In the genomic region with DNA sequence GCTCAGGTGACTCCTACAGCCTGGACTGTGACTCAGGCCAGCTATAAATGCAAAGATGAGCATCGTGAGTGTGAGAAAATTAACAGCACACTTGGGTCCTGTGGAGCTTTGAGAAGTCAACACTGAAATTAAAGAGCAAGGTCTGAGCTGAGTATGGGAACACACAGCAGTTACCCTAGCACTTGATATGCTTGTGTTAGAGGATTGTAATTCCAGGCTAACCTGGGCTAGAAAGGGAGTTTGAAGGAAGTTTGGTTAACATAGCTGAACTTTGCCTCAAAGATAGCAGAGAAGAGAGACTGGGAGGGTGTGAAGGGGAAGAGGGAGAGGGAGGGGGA, we compare ENCODE assay signal across 21 mouse cellular contexts.
DNase-seq lines count a peak whose midpoint lies in the region; ATAC-seq lines count a peak whose summit lies in the region.
"Had no signal": no experiment of that assay in that cellular context is flagged by ENCODE, and none has a peak within 500 bp of the region (broad histone marks: within the 10 kb centered on the region; RNA-seq: fewer than 3 reads in every experiment).

No protein-coding gene starts in this region.

- no peaks in the 10 kb centered on the region for H3K9me3 ChIP-seq in forebrain, embryonic 12.5 days
- H3K9me3 ChIP-seq in forebrain, embryonic 11.5 days (ENCODE audit: control insufficient read depth, low read length) = no peaks in the 10 kb centered on the region
- H3K9me3 ChIP-seq in midbrain, embryonic 12.5 days = no peaks in the 10 kb centered on the region
- no peaks in the 10 kb centered on the region for H3K9me3 ChIP-seq in midbrain, embryonic 10.5 days (replicated peaks)
- no peaks in the 10 kb centered on the region for H3K9me3 ChIP-seq in hindbrain, embryonic 13.5 days
- H3K9me3 ChIP-seq in neural tube, embryonic 14.5 days (ENCODE audit: control insufficient read depth, low read length) = no peaks in the 10 kb centered on the region
- H3K9me3 ChIP-seq: heart, embryonic 13.5 days had no signal

- H3K9ac ChIP-seq in forebrain, embryonic 12.5 days = no peak overlapping the region
- no peak overlapping the region for H3K9ac ChIP-seq in forebrain, embryonic 11.5 days (ENCODE audit: low read length)
- no peak overlapping the region for H3K9ac ChIP-seq in midbrain, embryonic 12.5 days (replicated peaks)
- H3K9ac ChIP-seq in hindbrain, embryonic 13.5 days = no peak overlapping the region
- H3K9ac ChIP-seq in neural tube, embryonic 14.5 days (replicated peaks; ENCODE audit: low read depth, low read length) = no peak overlapping the region
- H3K9ac ChIP-seq: heart, embryonic 13.5 days had no signal

- intact Hi-C loops in gastrocnemius, postnatal 14 days (cut with DNase I; ENCODE audit: low total_unique reads) = no loop called here

- no peak for DNase-seq in forebrain, embryonic 11.5 days (ENCODE audit: low spot score)
- DNase-seq in midbrain, embryonic 10.5 days (ENCODE audit: low spot score) = no peak
- DNase-seq in left cerebral cortex, adult 9 months (ENCODE audit: low spot score in 2 of 2) = no peak
- no peak for DNase-seq in gastrocnemius, postnatal 14 days
- DNase-seq: adrenal gland, postnatal 14 days; cerebellum, adult 2 months; cerebellum, postnatal 25 days; gastrocnemius, postnatal 36 days; heart, adult 2 months; heart, postnatal 14 days; kidney, adult 2 months; lung, postnatal 4 days; thymus, postnatal 25 days had no signal

- 0 out of 2 replicates have a peak overlapping the region, but pooled peaks have one; percentile 42 for H3K27ac ChIP-seq in forebrain, embryonic 12.5 days
- no peak overlapping the region for H3K27ac ChIP-seq in forebrain, embryonic 11.5 days (ENCODE audit: low read depth, low read length)
- H3K27ac ChIP-seq in midbrain, embryonic 12.5 days (replicated peaks) = no peak overlapping the region
- H3K27ac ChIP-seq in midbrain, embryonic 10.5 days (replicated peaks) = no peak overlapping the region; the same call in 1 of the 2 replicates
- H3K27ac ChIP-seq in hindbrain, embryonic 13.5 days = peak overlapping the region; percentile 71; the same call in 1 of the 2 replicates
- H3K27ac ChIP-seq in neural tube, embryonic 14.5 days (ENCODE audit: low read depth, low read length) = peak overlapping the region; percentile 69
- H3K27ac ChIP-seq: heart, adult 2 months; heart, embryonic 13.5 days; kidney, postnatal 0 days had no signal

- H3K36me3 ChIP-seq in forebrain, embryonic 12.5 days (replicated peaks) = no peaks in the 10 kb centered on the region
- H3K36me3 ChIP-seq in forebrain, embryonic 11.5 days (ENCODE audit: control insufficient read depth, insufficient read depth, low read length) = no peaks in the 10 kb centered on the region
- H3K36me3 ChIP-seq in midbrain, embryonic 12.5 days = no peaks in the 10 kb centered on the region
- H3K36me3 ChIP-seq in midbrain, embryonic 10.5 days = no peaks in the 10 kb centered on the region
- H3K36me3 ChIP-seq in hindbrain, embryonic 13.5 days = no peaks in the 10 kb centered on the region
- no peaks in the 10 kb centered on the region for H3K36me3 ChIP-seq in neural tube, embryonic 14.5 days (ENCODE audit: control insufficient read depth, insufficient read depth, low read length)
- H3K36me3 ChIP-seq: heart, embryonic 13.5 days had no signal

- 50% methylated on average over 1 of the region's 1 CpGs for WGBS in forebrain, embryonic 12.5 days
- 59% methylated on average over 1 of the region's 1 CpGs for WGBS in forebrain, embryonic 11.5 days
- 45% methylated on average over 1 of the region's 1 CpGs for WGBS in midbrain, embryonic 12.5 days
- WGBS in midbrain, embryonic 10.5 days = 51% methylated on average over 1 of the region's 1 CpGs
- 28% methylated on average over 1 of the region's 1 CpGs for WGBS in hindbrain, embryonic 13.5 days
- WGBS in neural tube, embryonic 14.5 days = 17% methylated on average over 1 of the region's 1 CpGs

- no peak overlapping the region for H3K4me3 ChIP-seq in forebrain, embryonic 12.5 days (replicated peaks)
- no peak overlapping the region for H3K4me3 ChIP-seq in forebrain, embryonic 11.5 days (ENCODE audit: low read depth, low read length)
- no peak overlapping the region for H3K4me3 ChIP-seq in midbrain, embryonic 12.5 days
- H3K4me3 ChIP-seq in midbrain, embryonic 10.5 days = no peak overlapping the region
- H3K4me3 ChIP-seq in hindbrain, embryonic 13.5 days = no peak overlapping the region
- no peak overlapping the region for H3K4me3 ChIP-seq in neural tube, embryonic 14.5 days (ENCODE audit: low read depth, low read length)
- H3K4me3 ChIP-seq: heart, adult 2 months; heart, embryonic 13.5 days; myocyte had no signal

- peaks cover 5% of the 10 kb centered on the region; the same call in 1 of the 2 replicates for H3K4me1 ChIP-seq in forebrain, embryonic 12.5 days
- no peaks in the 10 kb centered on the region for H3K4me1 ChIP-seq in forebrain, embryonic 11.5 days (replicated peaks; ENCODE audit: control insufficient read depth, insufficient read depth, low read length)
- H3K4me1 ChIP-seq in midbrain, embryonic 12.5 days = no peaks in the 10 kb centered on the region
- H3K4me1 ChIP-seq in midbrain, embryonic 10.5 days = no peaks in the 10 kb centered on the region
- H3K4me1 ChIP-seq in hindbrain, embryonic 13.5 days (replicated peaks) = peaks cover 6% of the 10 kb centered on the region
- no peaks in the 10 kb centered on the region for H3K4me1 ChIP-seq in neural tube, embryonic 14.5 days (ENCODE audit: control insufficient read depth, insufficient read depth, low read length)

- no peak for ATAC-seq in forebrain, embryonic 12.5 days (ENCODE audit: low FRiP score)
- ATAC-seq in forebrain, embryonic 11.5 days (replicated peaks; ENCODE audit: low FRiP score) = no peak; the same call in 1 of the 2 replicates
- ATAC-seq in midbrain, embryonic 12.5 days (ENCODE audit: low FRiP score, low read depth) = peak; percentile 30; the same call in 1 of the 2 replicates
- no peak; the same call in 1 of the 2 replicates for ATAC-seq in hindbrain, embryonic 13.5 days (ENCODE audit: low FRiP score)
- no peak; the same call in 1 of the 2 replicates for ATAC-seq in neural tube, embryonic 14.5 days (ENCODE audit: low read depth)
- ATAC-seq: CD4-positive, CD25-positive, alpha-beta regulatory T cell, adult 4 months had no signal

- H3K4me2 ChIP-seq in forebrain, embryonic 12.5 days = no peak overlapping the region
- no peak overlapping the region for H3K4me2 ChIP-seq in forebrain, embryonic 11.5 days (ENCODE audit: low read depth, low read length, severe bottlenecking)
- no peak overlapping the region for H3K4me2 ChIP-seq in midbrain, embryonic 12.5 days (replicated peaks)
- H3K4me2 ChIP-seq in hindbrain, embryonic 13.5 days = peak overlapping the region; percentile 26
- peak overlapping the region; percentile 23; the same call in 1 of the 2 replicates for H3K4me2 ChIP-seq in neural tube, embryonic 14.5 days (ENCODE audit: low read depth, low read length)
- H3K4me2 ChIP-seq: heart, embryonic 13.5 days had no signal

- no peaks in the 10 kb centered on the region for H3K27me3 ChIP-seq in forebrain, embryonic 12.5 days
- no peaks in the 10 kb centered on the region for H3K27me3 ChIP-seq in forebrain, embryonic 11.5 days (ENCODE audit: control insufficient read depth, insufficient read depth, low read length)
- H3K27me3 ChIP-seq in midbrain, embryonic 12.5 days = no peaks in the 10 kb centered on the region
- H3K27me3 ChIP-seq in midbrain, embryonic 10.5 days (ENCODE audit: low read depth, poor library complexity, severe bottlenecking) = no peaks in the 10 kb centered on the region
- no peaks in the 10 kb centered on the region for H3K27me3 ChIP-seq in hindbrain, embryonic 13.5 days
- H3K27me3 ChIP-seq in neural tube, embryonic 14.5 days (ENCODE audit: control insufficient read depth, insufficient read depth, low read length) = no peaks in the 10 kb centered on the region
- H3K27me3 ChIP-seq: heart, embryonic 13.5 days had no signal

Comparison
In these comparisons a context has a peak if more than half of its experiments do, and no peak if none do; other contexts are left out.
1. H3K27ac ChIP-seq: peak in forebrain, embryonic 12.5 days (single experiment), hindbrain, embryonic 13.5 days (single experiment) and neural tube, embryonic 14.5 days (single experiment); none in forebrain, embryonic 11.5 days (single experiment), midbrain, embryonic 12.5 days (single experiment) and midbrain, embryonic 10.5 days (single experiment).
2. H3K4me2 ChIP-seq: peak in hindbrain, embryonic 13.5 days (single experiment) and neural tube, embryonic 14.5 days (single experiment); none in forebrain, embryonic 12.5 days (single experiment), forebrain, embryonic 11.5 days (single experiment) and midbrain, embryonic 12.5 days (single experiment).